Comparison of ENCODE assay signal across 34 mouse cellular contexts in genomic region chr9:47452752-47453151, GRCm38 (mm10).
"Had no signal": no experiment of that assay in that cellular context is flagged by ENCODE, and none has a peak within 500 bp of the region (broad histone marks: within the 10 kb centered on the region; RNA-seq: fewer than 3 reads in every experiment).

No protein-coding gene starts in this region.

- ATAC-seq: hindbrain, embryonic 16.5 days; hindbrain, postnatal 0 days; inflammation-experienced regulatory T-cells, adult 6 months; intestine, embryonic 15.5 days; intestine, embryonic 16.5 days; intestine, postnatal 0 days had no signal

- H3K9ac ChIP-seq: heart, embryonic 12.5 days; heart, embryonic 13.5 days; heart, embryonic 15.5 days; hindbrain, embryonic 12.5 days; hindbrain, embryonic 13.5 days; hindbrain, embryonic 14.5 days; hindbrain, embryonic 15.5 days; intestine, embryonic 15.5 days; kidney, embryonic 15.5 days had no signal

- H3K36me3 ChIP-seq: heart, embryonic 10.5 days; heart, embryonic 12.5 days; heart, embryonic 13.5 days; heart, embryonic 15.5 days; hindbrain, embryonic 10.5 days; hindbrain, embryonic 12.5 days; hindbrain, embryonic 13.5 days; hindbrain, embryonic 15.5 days; intestine, embryonic 15.5 days; kidney, embryonic 15.5 days had no signal

- H3K4me2 ChIP-seq: heart, embryonic 11.5 days; heart, embryonic 12.5 days; heart, embryonic 13.5 days; heart, embryonic 15.5 days; hindbrain, embryonic 12.5 days; hindbrain, embryonic 13.5 days; hindbrain, embryonic 14.5 days; hindbrain, embryonic 15.5 days; intestine, embryonic 15.5 days; kidney, embryonic 15.5 days had no signal

- H3K4me3 ChIP-seq: heart, embryonic 10.5 days; heart, embryonic 12.5 days; heart, embryonic 13.5 days; heart, embryonic 15.5 days; hindbrain, embryonic 10.5 days; hindbrain, embryonic 12.5 days; hindbrain, embryonic 13.5 days; hindbrain, embryonic 15.5 days; intestine, embryonic 15.5 days; kidney, embryonic 15.5 days; layer of hippocampus, adult 2 months had no signal

- H3K9me3 ChIP-seq: heart, embryonic 10.5 days; heart, embryonic 13.5 days; heart, embryonic 15.5 days; hindbrain, embryonic 10.5 days; hindbrain, embryonic 12.5 days; hindbrain, embryonic 13.5 days; hindbrain, embryonic 15.5 days; intestine, embryonic 15.5 days; kidney, embryonic 15.5 days had no signal

- H3K4me1 ChIP-seq: heart, embryonic 10.5 days; heart, embryonic 12.5 days; heart, embryonic 13.5 days; heart, embryonic 15.5 days; hindbrain, embryonic 10.5 days; hindbrain, embryonic 12.5 days; hindbrain, embryonic 13.5 days; hindbrain, embryonic 15.5 days; intestine, embryonic 15.5 days; kidney, embryonic 15.5 days had no signal

- H3K27ac ChIP-seq: heart, embryonic 10.5 days; heart, embryonic 13.5 days; heart, embryonic 15.5 days; hindbrain, embryonic 10.5 days; hindbrain, embryonic 12.5 days; hindbrain, embryonic 13.5 days; hindbrain, embryonic 14.5 days; hindbrain, embryonic 15.5 days; hindbrain, postnatal 0 days; intestine, embryonic 15.5 days; kidney, embryonic 15.5 days; kidney, postnatal 0 days; layer of hippocampus, adult 2 months had no signal

- H3K27me3 ChIP-seq: hindbrain, embryonic 12.5 days; hindbrain, embryonic 13.5 days; hindbrain, embryonic 15.5 days; intestine, embryonic 15.5 days had no signal

- DNase-seq: heart, postnatal 10 days; heart, postnatal 36 days; heart, postnatal 4 days; kidney, adult 11 months; kidney, adult 18-20 months; kidney, adult 2 months; kidney, adult 8-10 months; kidney, adult 9 months; kidney, postnatal 10 days; kidney, postnatal 14 days; kidney, postnatal 25 days; kidney, postnatal 36 days; kidney, postnatal 4 days; layer of hippocampus, adult 9-11 months; layer of hippocampus, postnatal 36 days had no signal
